Mouse (Mus musculus) hematopoietic stem cell, adult 5-6 weeks (primary cell): ENCODE data around the gene Fcgr1. TPM values are rescaled to one million over a fixed set of nuclear protein-coding genes. Genes with fewer than 3 reads are reported as not detected.
"Not testable (repeated sequence)": the region's sequence is repeated elsewhere in the genome, so short reads cannot be mapped to it uniquely, and the experiment has no call there.

Experiments
- ATAC-seq, 2 experiments: fragments of 125-278 bp in 1 of 2; replicated peaks in 1 of 2; 2 replicates each; pipeline ENCODE4 v1.8.0; 2016 to 2017; ENCODE audit warnings: inconsistent platforms in 2 of 2, mild to moderate bottlenecking in 2 of 2, moderate number of reproducible peaks in 2 of 2, low read depth in 1 of 2, moderate TSS enrichment in 1 of 2; ENCODE audit not compliant: low FRiP score in 2 of 2, poor library complexity in 2 of 2, severe bottlenecking in 2 of 2, insufficient read depth in 1 of 2, low TSS enrichment in 1 of 2
- total RNA-seq: library from RNA; stranded (forward); fragments of 172-1452, 232-1000 nt; gene quantifications from 2 replicates; pipeline ENCODE4 v1.2.3, GENCODE M21; 2017

Gene Fcgr1
- 1.7 and 4.9 TPM in 2 replicates for total RNA-seq

DNA sequence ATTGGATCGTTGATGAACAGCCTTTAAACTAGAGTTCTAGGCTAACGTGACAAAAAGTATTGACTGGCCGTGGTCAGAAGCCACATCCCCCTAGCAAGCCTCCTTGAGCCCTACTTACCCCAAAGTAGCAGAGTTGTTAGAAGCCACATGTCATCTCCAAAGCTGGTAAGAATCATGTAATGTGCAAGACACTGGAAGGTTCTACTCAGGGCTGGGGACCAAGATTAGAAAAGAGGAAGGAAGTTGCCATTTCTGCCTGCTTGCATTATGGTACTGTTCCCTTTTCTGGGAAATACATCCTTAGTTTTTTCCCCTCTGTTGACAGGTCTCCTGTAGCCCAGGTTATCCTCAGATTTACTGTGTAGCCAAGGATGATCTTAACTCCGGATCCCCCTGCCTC is at the start of gene Fcgr1:
TSS of gene Fcgr1 (minus strand) at position 183 of the 400 bp plus-strand sequence.
- peak; percentile 86 to 91 for ATAC-seq

DNA sequence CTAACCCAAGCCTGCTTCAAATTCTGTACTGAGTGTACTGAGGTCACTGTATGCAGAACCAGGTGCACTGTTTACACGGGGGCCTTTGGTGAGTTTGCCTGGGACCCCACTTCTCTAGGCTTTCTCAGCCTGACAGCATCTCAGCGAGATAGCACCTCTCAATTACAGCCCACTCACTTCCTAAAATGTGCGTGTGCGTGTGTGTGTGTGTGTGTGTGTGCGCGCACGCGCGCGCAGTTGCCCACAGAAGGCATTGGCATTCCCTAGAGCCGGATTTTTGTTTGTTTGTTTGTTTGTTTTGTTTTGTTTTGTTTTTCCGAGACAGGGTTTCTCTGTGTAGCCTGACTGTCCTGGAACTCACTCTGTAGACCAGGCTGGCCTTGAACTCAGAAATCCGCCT is 48.9 kb upstream of the Fcgr1 start:
- ATAC-seq, result not testable (repeated sequence)

DNA sequence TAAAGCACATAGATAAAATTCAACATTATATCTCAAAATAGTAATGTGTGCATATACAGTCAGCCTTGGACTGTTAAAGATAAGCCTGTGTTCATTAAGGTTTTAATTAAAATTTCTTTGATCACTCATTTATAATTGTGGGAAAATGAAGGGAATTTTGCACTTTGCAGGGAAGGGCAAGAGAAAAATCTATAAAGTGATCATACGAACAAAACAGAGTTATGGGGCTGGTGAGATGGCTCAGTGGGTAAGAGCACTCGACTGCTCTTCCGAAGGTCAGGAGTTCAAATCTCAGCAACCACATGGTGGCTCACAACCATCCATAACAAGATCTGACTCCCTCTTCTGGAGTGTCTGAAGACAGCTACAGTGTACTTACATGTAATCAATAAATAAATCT is 48.3 kb upstream of the Fcgr1 start:
- not testable (repeated sequence) for ATAC-seq

DNA sequence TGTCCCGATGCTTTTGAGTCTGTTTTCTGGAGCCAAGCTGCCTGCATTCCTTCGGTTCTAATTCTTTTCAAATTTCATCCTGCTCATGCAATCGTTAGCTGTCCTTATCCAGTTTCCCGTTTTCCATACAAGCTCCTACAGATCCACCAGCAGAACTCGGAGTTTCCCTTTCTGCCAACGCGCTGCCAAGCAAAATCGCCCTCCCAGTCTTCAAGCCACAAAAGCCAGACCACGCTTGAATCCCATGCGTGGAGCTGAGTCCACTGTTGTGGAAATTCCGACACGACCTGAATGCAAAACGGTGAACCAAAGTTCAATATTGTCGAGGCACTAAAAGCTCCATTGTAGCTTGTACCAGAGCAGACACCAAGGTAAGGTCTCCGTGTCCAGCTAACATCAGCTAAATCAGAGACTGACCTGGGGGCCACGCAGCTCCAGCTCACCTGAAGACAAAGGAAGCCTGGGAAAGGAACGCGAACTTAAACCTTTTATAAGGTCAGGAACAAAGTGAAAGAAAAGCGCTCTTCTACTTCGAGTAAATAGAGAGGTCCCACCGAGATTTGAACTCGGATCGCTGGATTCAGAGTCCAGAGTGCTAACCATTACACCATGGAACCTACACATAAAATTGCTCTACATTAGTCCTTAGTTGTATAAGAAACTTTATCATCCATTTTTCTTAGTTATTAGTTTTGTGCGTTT is 47.0 kb upstream of the Fcgr1 start:
- no peak for ATAC-seq

DNA sequence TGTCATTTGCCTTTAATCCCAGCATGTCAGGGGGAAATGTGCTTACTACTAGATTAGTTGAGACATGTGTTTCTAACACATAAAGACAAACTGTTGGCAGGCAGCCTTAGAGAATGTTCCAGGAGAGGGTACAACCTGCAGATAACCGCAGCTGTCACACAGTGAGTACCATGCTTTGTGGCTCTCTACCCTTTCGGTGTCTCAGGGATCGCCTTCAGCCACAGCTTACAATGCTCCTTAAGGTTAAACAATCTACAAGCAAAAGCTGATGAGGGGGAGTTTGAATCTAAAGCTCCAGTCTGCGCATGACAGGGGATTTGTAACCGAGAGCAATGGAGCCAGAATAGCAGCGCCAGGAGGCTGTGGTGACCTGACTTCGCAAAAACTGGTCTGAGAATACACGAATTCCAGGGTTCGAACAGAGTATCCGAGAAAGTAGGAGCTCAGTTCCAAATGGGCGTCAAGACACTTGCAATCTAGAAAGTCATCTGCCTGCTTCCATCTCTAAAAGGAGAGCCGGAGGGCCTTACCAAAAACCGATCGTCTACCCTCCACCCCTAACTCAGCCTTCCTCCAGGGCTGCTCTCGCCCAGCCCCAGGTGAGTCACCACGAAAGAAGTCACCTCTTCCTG is 45.2 kb upstream of the Fcgr1 start:
- ATAC-seq, result no peak

DNA sequence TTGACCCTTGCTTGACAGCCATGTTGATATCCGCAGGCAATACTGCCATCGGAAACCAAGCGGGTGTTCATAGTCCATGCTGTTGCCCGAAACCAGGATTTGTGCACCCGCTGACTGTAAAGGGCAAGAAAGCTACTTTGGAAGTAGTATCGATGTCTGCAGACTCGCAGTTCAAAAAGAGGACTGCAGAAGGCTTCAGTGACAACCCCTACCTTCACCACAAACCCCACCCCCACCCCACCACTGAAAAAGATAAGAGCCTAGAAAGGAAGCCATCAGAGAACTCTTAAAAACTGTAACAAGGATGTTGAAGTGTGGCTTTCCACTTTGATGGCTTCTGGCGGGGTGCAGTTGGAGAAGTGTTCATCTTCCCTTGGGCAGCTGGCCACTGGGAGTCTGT is 44.3 kb upstream of the Fcgr1 start:
- no peak for ATAC-seq

DNA sequence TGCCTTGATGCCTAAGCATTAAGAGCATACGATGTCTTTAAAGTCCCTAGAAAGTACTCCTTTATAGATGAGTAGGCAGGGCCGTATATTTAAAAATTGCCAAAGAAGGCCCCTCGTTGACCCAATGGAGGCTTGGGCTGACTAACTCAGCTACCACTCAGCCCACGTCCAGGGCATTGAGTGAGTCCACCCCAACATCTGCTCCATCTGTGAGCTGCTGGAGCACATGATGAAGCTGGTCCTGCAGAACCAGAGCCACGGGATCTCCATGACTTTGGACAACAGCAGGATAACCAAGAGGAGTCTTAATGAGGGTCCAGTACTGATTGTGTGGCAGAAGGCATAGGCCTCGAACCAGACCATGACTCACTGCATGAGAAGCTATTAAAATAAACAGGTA is 43.5 kb upstream of the Fcgr1 start:
- no peak for ATAC-seq

DNA sequence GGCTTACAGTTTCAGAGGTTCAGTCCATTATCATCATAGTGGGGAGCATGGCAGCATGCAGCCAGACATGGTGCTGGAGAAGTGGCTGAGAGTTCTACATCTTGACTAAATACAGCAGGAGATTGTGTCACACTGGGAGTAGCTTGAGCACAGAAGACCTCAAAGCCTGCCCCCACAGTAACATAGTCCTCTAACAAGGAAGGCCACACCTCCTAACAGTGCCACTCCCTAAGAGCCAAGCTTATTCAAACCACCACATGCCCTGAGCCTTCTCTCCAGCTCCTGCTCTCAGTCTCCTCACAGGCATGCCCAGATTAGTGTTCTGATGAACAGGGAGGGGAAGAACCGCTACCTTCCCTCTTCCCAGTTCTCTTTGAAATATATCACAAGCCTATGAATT is 42.9 kb upstream of the Fcgr1 start:
- ATAC-seq, result no peak

DNA sequence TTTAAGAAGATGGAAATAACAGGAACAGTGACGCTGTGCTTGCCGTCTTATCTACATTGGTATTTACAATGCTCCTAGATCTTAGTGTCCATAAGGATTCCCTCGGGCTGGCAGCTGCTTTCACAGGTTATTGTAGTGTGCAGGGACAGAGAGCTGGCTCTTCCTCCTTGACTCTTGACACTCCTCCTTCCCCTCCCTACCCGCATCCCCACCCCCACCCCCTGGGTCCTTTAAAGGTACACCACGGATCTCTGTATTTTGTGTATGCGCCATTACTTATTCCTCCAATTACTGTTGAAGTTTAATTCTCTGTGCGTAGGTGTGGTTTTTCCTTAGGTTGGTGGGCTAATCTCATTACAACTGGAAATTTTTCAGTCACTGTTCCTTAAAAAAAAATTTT is 41.8 kb upstream of the Fcgr1 start:
- no peak for ATAC-seq

DNA sequence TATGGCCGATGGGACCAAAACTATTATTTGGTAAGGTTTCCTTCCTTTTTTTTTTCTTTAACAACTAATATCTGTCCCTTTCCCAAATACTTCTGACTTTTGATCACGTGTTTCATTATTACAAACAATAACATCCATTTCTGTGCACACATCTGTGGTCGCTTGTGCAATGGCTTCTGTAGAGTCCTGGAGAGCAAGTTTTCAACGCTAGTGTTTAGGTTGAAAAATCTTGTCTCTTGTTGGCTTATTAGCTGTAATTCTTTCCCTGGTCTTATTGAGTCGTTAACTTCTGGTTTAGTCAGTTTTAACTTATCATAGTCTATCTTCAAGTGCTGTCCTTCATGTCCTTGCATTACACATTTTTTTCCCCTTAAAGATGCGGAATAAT is 41.4 kb upstream of the Fcgr1 start:
- ATAC-seq, result no peak

DNA sequence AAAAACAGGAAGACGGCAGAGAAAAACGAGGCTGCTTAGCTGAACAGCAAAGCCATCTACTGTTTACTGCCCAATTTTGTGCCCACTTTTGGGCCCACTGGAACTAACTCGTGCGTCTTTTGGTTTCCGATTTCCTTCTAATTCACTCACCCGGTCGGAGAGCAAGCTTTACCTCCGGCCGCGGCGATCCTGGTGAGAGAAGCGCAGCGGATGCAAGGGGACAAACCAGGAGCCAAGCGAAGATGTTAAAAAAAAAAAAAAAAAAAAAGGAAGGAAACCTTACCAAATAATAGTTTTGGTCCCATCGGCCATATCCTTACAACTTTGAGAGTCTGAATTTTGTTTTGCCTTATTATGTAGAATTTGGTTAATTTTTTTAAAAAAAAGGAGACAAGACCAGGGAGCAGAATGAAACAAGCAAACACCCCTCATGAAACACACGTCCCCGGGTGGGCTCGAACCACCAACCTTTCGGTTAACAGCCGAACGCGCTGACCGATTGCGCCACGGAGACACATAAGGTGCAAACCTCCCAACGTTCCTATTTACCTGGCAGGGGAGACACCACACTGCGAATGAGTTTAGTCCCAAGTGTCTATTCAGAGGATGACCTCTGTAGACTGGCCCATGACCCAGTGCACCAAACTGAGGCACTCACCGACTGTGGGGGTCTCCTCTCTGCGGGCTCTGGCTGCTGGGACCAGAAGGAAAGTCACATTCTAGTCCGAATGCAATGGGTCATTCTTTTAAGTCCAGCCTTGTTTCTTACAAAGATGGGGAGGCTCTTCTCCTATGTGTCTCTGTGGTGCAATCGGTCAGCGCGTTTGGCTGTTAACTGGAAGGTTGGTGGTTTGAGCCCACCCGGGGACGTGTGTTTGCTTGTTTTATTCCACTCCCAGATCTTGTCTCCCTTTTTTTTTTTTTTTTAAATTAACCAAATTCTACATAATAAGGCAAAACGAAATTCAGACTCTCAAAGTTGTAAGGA is 40.7 kb upstream of the Fcgr1 start:
- no peak for ATAC-seq

DNA sequence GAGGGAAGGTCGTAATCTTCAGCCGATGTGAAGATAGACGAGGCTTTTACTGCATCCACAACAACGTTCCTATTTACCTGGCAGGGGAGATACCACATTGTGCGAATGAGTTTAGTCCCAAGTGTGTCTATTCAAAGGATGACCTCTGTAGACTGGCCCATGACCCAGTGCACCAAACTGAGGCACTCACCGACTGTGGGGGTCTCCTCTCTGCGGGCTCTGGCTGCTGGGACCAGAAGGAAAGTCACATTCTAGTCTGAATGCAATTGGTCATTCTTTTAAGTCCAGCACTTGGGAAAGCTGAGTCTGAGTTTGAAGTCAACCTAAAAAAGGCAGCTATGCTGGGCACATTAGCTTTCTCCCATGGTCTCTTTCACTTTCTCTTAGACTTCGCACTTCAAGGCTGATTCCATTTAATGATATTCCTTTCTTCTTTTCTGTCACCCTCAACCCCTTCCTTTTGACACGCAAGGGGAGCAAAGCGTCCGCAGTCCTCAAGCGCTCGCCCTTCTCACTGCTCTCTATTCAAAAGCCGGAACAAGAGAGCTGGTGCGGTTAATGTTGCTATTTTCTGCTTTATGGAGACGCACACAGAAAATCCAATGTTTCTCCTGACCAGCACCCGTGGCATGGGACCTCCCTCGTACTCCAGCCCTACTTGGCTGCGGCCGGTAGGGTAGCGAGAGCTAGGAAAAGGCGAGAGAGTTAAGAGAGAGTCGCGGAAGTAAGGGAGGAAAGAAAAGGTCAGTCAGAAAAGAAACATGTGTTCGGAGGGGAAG is 39.8 kb upstream of the Fcgr1 start:
- 0 out of 4 replicates have a peak, but pooled peaks of 1 of the 2 experiments have one; percentile 18 for ATAC-seq

DNA sequence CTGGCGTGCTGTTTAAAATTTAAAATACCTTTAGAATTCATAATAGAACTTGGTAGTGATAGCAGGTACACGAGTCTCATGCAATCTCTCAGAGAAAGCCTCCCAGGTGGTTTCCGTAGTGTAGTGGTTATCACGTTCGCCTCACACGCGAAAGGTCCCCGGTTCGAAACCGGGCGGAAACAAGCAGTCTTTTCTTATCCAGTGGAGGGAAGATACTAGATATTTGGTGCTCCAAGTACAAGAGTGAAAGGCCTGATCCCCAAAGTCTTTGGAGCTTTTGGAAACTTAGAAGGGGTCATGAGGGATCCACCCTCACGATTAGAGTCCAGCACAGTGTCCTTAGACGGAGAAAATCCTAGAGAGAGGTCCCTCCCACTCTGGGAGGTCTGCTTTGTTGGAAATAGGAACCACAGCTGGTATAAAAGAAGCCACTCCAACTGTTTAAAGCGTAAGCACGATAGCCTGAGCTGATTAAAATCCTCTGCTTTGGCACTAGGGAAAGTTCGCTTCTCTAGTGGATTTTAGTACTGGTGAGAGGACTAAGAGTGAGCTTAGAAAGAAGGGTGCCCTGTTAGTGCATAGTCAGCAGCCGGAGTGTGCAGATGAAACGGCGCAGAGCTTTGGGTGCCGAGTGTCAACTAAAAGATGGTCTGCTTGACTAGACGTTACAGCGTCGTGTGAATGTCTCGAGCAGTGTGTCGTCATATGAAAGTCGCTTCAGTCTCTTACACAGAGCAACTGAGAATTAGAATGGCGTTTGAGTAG is 39.0 kb upstream of the Fcgr1 start:
- ATAC-seq, result no peak

DNA sequence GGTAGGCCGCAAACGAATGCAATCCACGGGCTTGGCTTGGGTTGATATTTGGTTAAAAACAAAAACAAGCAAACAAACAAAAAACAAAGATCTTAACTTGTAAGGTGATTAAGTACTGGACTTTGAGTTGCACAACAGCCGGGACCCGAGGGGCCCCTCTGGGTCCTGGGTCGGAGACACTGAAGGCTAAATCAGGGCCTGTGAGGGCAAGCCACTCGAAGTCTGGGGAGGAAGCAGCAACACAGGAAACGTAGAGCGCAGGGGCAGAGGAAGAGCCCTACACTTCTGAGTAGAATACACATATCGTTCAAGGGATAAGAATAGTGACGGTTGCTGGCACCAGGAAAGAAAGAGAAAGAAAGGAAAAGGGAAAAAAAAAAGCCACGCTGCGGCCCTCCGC is 38.2 kb upstream of the Fcgr1 start:
- no peak for ATAC-seq

DNA sequence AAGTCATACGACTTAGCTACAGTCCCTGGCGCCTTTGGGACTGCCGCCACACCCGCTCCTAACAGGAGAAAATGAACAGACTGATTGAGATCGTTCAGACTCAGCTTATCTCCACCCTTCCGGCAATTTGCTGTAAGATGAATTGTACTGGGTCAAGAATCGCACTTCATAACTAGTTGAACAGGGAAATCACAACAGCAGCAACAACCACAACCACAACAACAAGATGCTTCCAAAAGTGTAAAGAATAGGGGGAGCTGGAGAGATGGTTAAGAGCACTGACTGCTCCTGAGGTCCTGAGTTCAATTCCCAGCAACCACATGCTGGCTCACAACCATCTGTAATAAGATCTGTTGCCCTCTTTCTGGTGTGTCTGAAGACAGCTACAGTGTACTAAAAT is 37.7 kb upstream of the Fcgr1 start:
- ATAC-seq, result no peak

DNA sequence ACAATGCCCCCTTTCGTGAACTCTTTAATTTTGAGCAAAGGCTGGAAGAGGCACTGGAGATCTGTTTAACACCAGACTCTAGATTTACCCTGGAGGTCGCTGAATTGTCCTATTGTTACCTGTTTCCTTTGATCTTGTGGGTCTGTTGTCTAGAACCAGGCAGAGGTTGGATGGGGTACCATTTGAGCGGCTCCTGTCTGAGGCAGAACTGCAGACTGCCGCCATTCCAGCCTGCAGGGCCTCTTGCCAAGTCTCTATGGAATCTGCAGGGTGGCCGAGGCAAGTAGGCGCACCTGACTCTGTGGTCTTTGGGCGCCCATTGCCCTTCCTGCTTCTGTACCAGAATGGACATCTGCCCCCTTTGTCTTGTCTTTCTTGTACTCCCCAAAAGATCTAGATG is 36.8 kb upstream of the Fcgr1 start:
- ATAC-seq, result no peak

DNA sequence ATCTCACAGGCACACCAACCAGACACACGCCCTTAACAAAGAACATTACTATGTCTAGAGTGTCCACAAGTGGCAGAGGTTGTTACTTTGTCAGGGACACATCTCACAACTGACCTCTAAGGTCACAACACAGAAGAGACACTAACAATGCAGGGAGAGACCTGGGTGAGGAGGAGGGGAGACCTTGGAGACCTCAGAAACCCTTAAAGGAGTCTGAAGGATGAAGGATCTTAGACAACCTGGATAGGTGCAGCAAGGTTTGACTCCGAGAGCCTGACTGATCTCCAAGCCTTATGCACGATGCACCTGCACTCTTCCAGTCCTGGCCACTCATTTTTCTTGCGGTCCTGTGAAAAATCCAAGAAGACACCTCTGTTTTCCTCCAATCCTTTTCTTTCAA is 36.4 kb upstream of the Fcgr1 start:
- ATAC-seq, result no peak
